Mouse (Mus musculus): ENCODE data around the gene P2rx7.

GRCm38 (mm10) chr5:122687391-122687790, 43.7 kb downstream of the P2rx7 start:
- TF ChIP-seq POLR2A (IDR thresholded peaks at IDR 0.05; ENCODE audit: insufficient read depth, low read depth, low read length) (no peak), EP300 (IDR thresholded peaks at IDR 0.05; ENCODE audit: insufficient read depth, low read depth, low read length) (no peak)

Measured in heart, adult 2 months (tissue).